Mouse (Mus musculus) G1E (cell line): ENCODE results near the gene Flrt2.

ENCODE experiments used
- CTCF ChIP-seq: IDR thresholded peaks from 2 replicates; pipeline ENCODE4 v1.5.1; 2012; ENCODE audit warnings: low read depth, low read length, inconsistent platforms, mixed read lengths
- GATA1 ChIP-seq: IDR thresholded peaks from 2 replicates; pipeline ENCODE4 v1.6.1; 2012; ENCODE audit warnings: borderline replicate concordance, low read length, inconsistent platforms, mixed read lengths
- POLR2AphosphoS5 ChIP-seq: IDR thresholded peaks from 2 replicates; pipeline ENCODE4 v1.6.1; 2012; ENCODE audit warnings: low read depth, low read length, inconsistent platforms; ENCODE audit not compliant: insufficient replicate concordance

GRCm38 (mm10) chr12:95739739-95740138, 47.7 kb downstream of the Flrt2 start:
- TF ChIP-seq CTCF = no peak
- TF ChIP-seq POLR2AphosphoS5 = no peak
- no peak for TF ChIP-seq GATA1
